Comparison of ENCODE assay signal across 8 mouse cellular contexts in genomic region chr7:25297454-25298325, GRCm38 (mm10). TPM values are rescaled to one million over a fixed set of nuclear protein-coding genes. Genes with fewer than 3 reads are reported as not detected.
A peak's percentile ranks its signal among the peaks of the same experiment; 100 is the strongest.
DNase-seq lines count a peak whose midpoint lies in the region; ATAC-seq and TF ChIP-seq lines count a peak whose summit lies in the region.

Pafah1b3 (minus strand) TSS chr7:25297986.

- peak within 1 kb of the TSS; percentile 93 for H3K4me3 ChIP-seq in G1E (ENCODE audit: low read depth, low read length)
- peak within 1 kb of the TSS; percentile 77 for H3K4me3 ChIP-seq in forebrain, embryonic 11.5 days (ENCODE audit: low read depth, low read length)
- peak within 1 kb of the TSS; percentile 61 for H3K4me3 ChIP-seq in lung, embryonic 14.5 days (ENCODE audit: low read depth, low read length)

- H3K9me3 ChIP-seq in G1E (replicated peaks): no peaks in the 10 kb centered on the region
- H3K9me3 ChIP-seq in forebrain, embryonic 11.5 days (ENCODE audit: control insufficient read depth, low read length): no peaks in the 10 kb centered on the region
- no peaks in the 10 kb centered on the region for H3K9me3 ChIP-seq in lung, embryonic 14.5 days (ENCODE audit: low read depth, low read length)

- under 1% methylated on average over 52 of the region's 52 CpGs for WGBS in forebrain, embryonic 11.5 days
- under 1% methylated on average over 52 of the region's 52 CpGs for WGBS in lung, embryonic 14.5 days

- peaks cover 39% of the 10 kb centered on the region for H3K36me3 ChIP-seq in G1E (replicated peaks)
- H3K36me3 ChIP-seq in forebrain, embryonic 11.5 days (ENCODE audit: control insufficient read depth, insufficient read depth, low read length): peaks cover 7% of the 10 kb centered on the region
- peaks cover 30% of the 10 kb centered on the region for H3K36me3 ChIP-seq in lung, embryonic 14.5 days (ENCODE audit: insufficient read depth)

- DNase-seq in G1E (ENCODE audit: low spot score): peak; percentile 78
- peak; percentile 59 for DNase-seq in c-Kit-positive CD71-positive TER-119-positive erythroid progenitor cells, embryonic 14.5 days (ENCODE audit: low spot score)
- DNase-seq in forebrain, embryonic 11.5 days (ENCODE audit: low spot score): peak; percentile 92
- peak; percentile 78 to 82 for DNase-seq in layer of hippocampus, adult 8-10 months (ENCODE audit: low spot score in 2 of 2)
- DNase-seq in lung, embryonic 14.5 days: peak; percentile 94
- peak; percentile 78 for DNase-seq in ovary, adult 18-20 months (ENCODE audit: low spot score)
- DNase-seq in thymus, postnatal 25 days: peak; percentile 89

- H3K4me1 ChIP-seq in G1E (ENCODE audit: insufficient read depth, low read depth, low read length): peaks cover 45% of the 10 kb centered on the region
- H3K4me1 ChIP-seq in forebrain, embryonic 11.5 days (replicated peaks; ENCODE audit: control insufficient read depth, insufficient read depth, low read length): peaks cover 8% of the 10 kb centered on the region; the same call in 1 of the 2 replicates
- no peaks in the 10 kb centered on the region for H3K4me1 ChIP-seq in lung, embryonic 14.5 days (ENCODE audit: insufficient read depth)

- peak within 1 kb of the TSS; percentile 91 for H3K27ac ChIP-seq in forebrain, embryonic 11.5 days (ENCODE audit: low read depth, low read length)
- peak within 1 kb of the TSS; percentile 97 for H3K27ac ChIP-seq in lung, embryonic 14.5 days (ENCODE audit: low read depth)

- H3K27me3 ChIP-seq in G1E (ENCODE audit: insufficient read depth, low read length): peaks cover 1% of the 10 kb centered on the region; the same call in 1 of the 2 replicates
- no peaks in the 10 kb centered on the region for H3K27me3 ChIP-seq in forebrain, embryonic 11.5 days (ENCODE audit: control insufficient read depth, insufficient read depth, low read length)
- H3K27me3 ChIP-seq in lung, embryonic 14.5 days (ENCODE audit: insufficient read depth, low read length): no peaks in the 10 kb centered on the region

- no peak for TF ChIP-seq CTCF in G1E (IDR thresholded peaks at IDR 0.05; ENCODE audit: low read depth, low read length)
- TF ChIP-seq CTCF in lung, embryonic 14.5 days (IDR thresholded peaks at IDR 0.05; ENCODE audit: low read depth): peak; percentile 75

- peak within 1 kb of the TSS; percentile 79 for H3K9ac ChIP-seq in forebrain, embryonic 11.5 days (ENCODE audit: low read length)
- peak within 1 kb of the TSS; percentile 84 for H3K9ac ChIP-seq in lung, embryonic 14.5 days

- peak within 1 kb of the TSS; percentile 71 for H3K4me2 ChIP-seq in forebrain, embryonic 11.5 days (ENCODE audit: low read depth, low read length, severe bottlenecking)
- peak within 1 kb of the TSS; percentile 79 for H3K4me2 ChIP-seq in lung, embryonic 14.5 days

- peak; percentile 75 for ATAC-seq in G1E (ENCODE audit: extremely low read depth, insufficient number of reproducible peaks, low FRiP score, poor library complexity, severe bottlenecking)
- ATAC-seq in forebrain, embryonic 11.5 days (replicated peaks; ENCODE audit: low FRiP score): peak; percentile 92
- peak; percentile 50 to 70 for ATAC-seq in hematopoietic stem cell, adult 5-6 weeks (replicated peaks in 1 of 2; ENCODE audit: insufficient read depth in 1 of 2, low FRiP score in 2 of 2, low TSS enrichment in 1 of 2, low read depth in 1 of 2, poor library complexity in 2 of 2, severe bottlenecking in 2 of 2)
- ATAC-seq in lung, embryonic 14.5 days (ENCODE audit: insufficient read depth): peak; percentile 92

RNA-seq across cellular contexts. Expression of gene Pafah1b3, which starts in this region (rescaled TPM):
- 39.0 and 41.3 TPM in 2 replicates for total RNA-seq in G1E (2014; fragmentation: Nextera tagmentation)
- total RNA-seq in G1E (2017): 76.9 and 94.6 TPM in 2 replicates
- 69.0 and 79.2 TPM in 2 replicates for polyA plus RNA-seq in G1E (2012)
- polyA plus RNA-seq in forebrain, embryonic 11.5 days (2014; fragmentation: Nextera tagmentation; extraction: Ambion mirVana): 298 and 321 TPM in 2 replicates
- total RNA-seq in hematopoietic stem cell, adult 5-6 weeks (2017): 20.8 and 37.0 TPM in 2 replicates
- 10 to 100 TPM; 25.2 to 28.9 (median 27.9) TPM for total RNA-seq in layer of hippocampus, adult 8-10 months (2022)
- 175 and 183 TPM in 2 replicates for polyA plus RNA-seq in lung, embryonic 14.5 days (2014; fragmentation: Nextera tagmentation; extraction: Ambion mirVana)

Comparison
In these comparisons a context has a peak if more than half of its experiments do, and no peak if none do; other contexts are left out.
1. Peak in every context shown above with its lines: DNase-seq, ATAC-seq, H3K4me3 ChIP-seq and H3K27ac ChIP-seq.